Mouse (Mus musculus) gastrocnemius, postnatal 36 days (tissue): Measurements from ENCODE around the gene Creb3. TPM values are rescaled to one million over a fixed set of nuclear protein-coding genes. Genes with fewer than 3 reads are reported as not detected.
"Not testable (repeated sequence)": the region's sequence is repeated elsewhere in the genome, so short reads cannot be mapped to it uniquely, and the experiment has no call there.

ENCODE experiments used
- DNase-seq, 2 experiments: peaks; one replicate each; pipeline ENCODE4 v3.0.0; 2022
- intact Hi-C: fragments of 180-260 bp; cut with DNase I; formaldehyde crosslinking; loops from one replicate; pipeline ENCODE4 v1.15.1; 2025
- long read RNA-seq, 2 experiments: library from polyadenylated mRNA; stranded (forward); transcript quantifications; one replicate each; pipeline ENCODE4 v2.0.0; 2021
- total RNA-seq, 2 experiments: library from RNA; stranded (reverse); gene quantifications; 2 replicates each; pipeline ENCODE4 v1.2.3; 2021

The Creb3 gene
- total RNA-seq, result 10 to 100 TPM; 31.5 to 38.3 TPM
- long read RNA-seq, experiment 1, transcript Creb3-201 (9 exons, 1,884 nt), result major isoform, 44 of 51 reads
- long read RNA-seq, experiment 1, partial matches to known transcripts, result 3 of 51 reads
- long read RNA-seq, experiment 1, other reads (novel, unspliced or antisense), result 3 of 51 reads
- long read RNA-seq, experiment 2, transcript Creb3-201 (9 exons, 1,884 nt), result major isoform, 37 of 42 reads
- long read RNA-seq, experiment 2, partial matches to known transcripts, result 0 of 42 reads
- long read RNA-seq, experiment 2, other reads (novel, unspliced or antisense), result 4 of 42 reads

GRCm38 (mm10) chr4:43561997-43562768, at the start of gene Creb3, which contains the start of gene Tln1:
Gene Creb3, plus strand, starts transcription at chr4:43562332.
Gene Tln1, minus strand, starts transcription at chr4:43562691.
- peak; percentile 88 to 94 for DNase-seq
- intact Hi-C loops, result loop anchor here (2.0 kb wide), 1 partner anchor 17 kb away; the partner anchor contains the start of genes Gba2 and Rgp1

GRCm38 (mm10) chr4:43512653-43513052, 49.5 kb upstream of the Creb3 start:
- DNase-seq, result peak in 1 of 2 experiments; percentile 11
- intact Hi-C loops, result no loop called here

- DNase-seq, result peak in 1 of 2 experiments; percentile 5
- intact Hi-C loops, result no loop called here
These were observed 48.8 kb upstream of the Creb3 start for GRCm38 (mm10) chr4:43513300-43513699.

- peak in 1 of 2 experiments; percentile 4 for DNase-seq
- intact Hi-C loops, result no loop called here
These were observed 48.3 kb upstream of the Creb3 start for GRCm38 (mm10) chr4:43513791-43514190.

- intact Hi-C loops, result no loop called here
These were observed 46.1 kb upstream of the Creb3 start for GRCm38 (mm10) chr4:43515764-43516708.

GRCm38 (mm10) chr4:43519551-43519950, 42.6 kb upstream of the Creb3 start:
- DNase-seq, result no peak
- intact Hi-C loops, result no loop called here

More at GRCm38 (mm10) chr4:43515764-43516708, 46.1 kb upstream of the Creb3 start:
- no peak for DNase-seq

- intact Hi-C loops, result no loop called here
- peak; percentile 78 to 83 for DNase-seq
These were observed 42.2 kb upstream of the Creb3 start for GRCm38 (mm10) chr4:43519956-43520355.

- intact Hi-C loops, result no loop called here
- no peak for DNase-seq
These were observed 34.3 kb upstream of the Creb3 start for GRCm38 (mm10) chr4:43527880-43528279.

GRCm38 (mm10) chr4:43528487-43528886, 33.6 kb upstream of the Creb3 start:
- no peak for DNase-seq
- intact Hi-C loops, result no loop called here

- intact Hi-C loops, result no loop called here
- DNase-seq, result no peak
These were observed 32.0 kb upstream of the Creb3 start for GRCm38 (mm10) chr4:43530081-43530501.

- intact Hi-C loops, result no loop called here
- peak; percentile 58 to 68 for DNase-seq
These were observed 31.6 kb upstream of the Creb3 start for GRCm38 (mm10) chr4:43530581-43530980.

- no peak for DNase-seq
- intact Hi-C loops, result no loop called here
These were observed 28.9 kb upstream of the Creb3 start for GRCm38 (mm10) chr4:43533270-43533669.

GRCm38 (mm10) chr4:43535628-43536027, 26.5 kb upstream of the Creb3 start:
- intact Hi-C loops, result no loop called here
- no peak for DNase-seq

GRCm38 (mm10) chr4:43536031-43536430, 26.1 kb upstream of the Creb3 start:
- DNase-seq, result no peak
- intact Hi-C loops, result no loop called here

- intact Hi-C loops, result no loop called here
- DNase-seq, result no peak
These were observed 20.1 kb upstream of the Creb3 start for GRCm38 (mm10) chr4:43542044-43542443.

GRCm38 (mm10) chr4:43546375-43547047, 15.6 kb upstream of the Creb3 start:
- intact Hi-C loops, result no loop called here
- no peak for DNase-seq

GRCm38 (mm10) chr4:43547160-43547559, 15.0 kb upstream of the Creb3 start:
- intact Hi-C loops, result no loop called here

GRCm38 (mm10) chr4:43549055-43549454, 13.1 kb upstream of the Creb3 start:
- intact Hi-C loops, result no loop called here
- DNase-seq, result no peak

More at GRCm38 (mm10) chr4:43547160-43547559, 15.0 kb upstream of the Creb3 start:
- no peak for DNase-seq

GRCm38 (mm10) chr4:43551854-43552253, 10.3 kb upstream of the Creb3 start:
- intact Hi-C loops, result not testable (repeated sequence)

GRCm38 (mm10) chr4:43552437-43552836, 9.7 kb upstream of the Creb3 start:
- intact Hi-C loops, result no loop called here
- no peak for DNase-seq

More at GRCm38 (mm10) chr4:43551854-43552253, 10.3 kb upstream of the Creb3 start:
- not testable (repeated sequence) for DNase-seq
